Mouse (Mus musculus) layer of hippocampus, adult 11-12 months (tissue): ENCODE results near the gene Sars.
A peak's percentile ranks its signal among the peaks of the same experiment; 100 is the strongest.

Experiments used
- DNase-seq: peaks from one replicate; pipeline ENCODE4 v3.0.0; 2022; ENCODE audit warnings: low spot score

Gene Sars

GRCm38 (mm10) chr3:108424944-108425623 lies 19.9 kb downstream of the Sars start:
- DNase-seq, result no peak

DNA sequence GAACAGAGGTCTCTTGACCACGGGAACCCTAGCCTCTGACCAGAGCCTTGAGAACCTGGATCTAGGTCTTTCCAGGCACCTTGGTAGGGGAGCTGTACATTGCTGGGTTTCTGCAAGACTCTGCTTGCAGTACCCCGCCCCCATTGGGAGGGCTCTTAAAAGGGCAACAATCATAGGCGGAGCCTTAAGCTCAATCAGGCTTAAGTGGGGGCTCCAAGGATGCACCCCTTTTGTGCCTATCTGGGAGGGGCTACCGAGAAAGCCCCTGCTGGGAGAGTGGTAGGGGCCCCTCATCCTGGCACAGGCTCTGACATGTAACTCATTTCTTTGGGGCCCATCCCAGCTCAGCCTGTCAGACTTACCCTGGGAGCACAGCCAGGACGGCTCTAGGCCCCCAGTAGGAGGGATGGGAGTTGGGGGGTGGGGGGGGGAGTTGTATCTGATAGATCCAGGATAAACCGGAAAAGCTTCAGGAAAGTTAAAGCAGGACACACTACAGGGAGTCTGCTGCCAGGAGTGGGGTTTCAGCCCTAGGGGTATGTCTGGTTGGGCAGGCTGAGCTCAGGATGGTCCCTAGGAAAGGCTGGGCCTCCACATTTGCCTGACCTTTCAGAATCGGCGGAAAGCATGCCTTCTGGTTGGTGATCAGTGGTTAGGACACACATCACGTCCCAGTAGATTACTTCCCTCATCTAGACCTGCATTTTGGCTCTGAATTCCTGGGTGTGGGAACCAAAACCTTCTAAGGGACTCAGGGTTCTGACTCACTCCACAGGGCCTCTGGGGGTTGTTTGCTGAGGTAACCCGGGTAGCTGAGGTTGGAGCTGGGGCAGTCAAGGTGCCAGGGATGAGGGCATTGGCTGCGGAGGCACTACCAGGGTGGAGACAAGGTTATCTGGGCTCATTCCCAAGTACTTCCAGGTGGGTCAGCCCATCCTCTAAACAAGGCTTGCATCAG lies 20.9 kb downstream of the Sars start:
- DNase-seq, result no peak

GRCm38 (mm10) chr3:108423006-108423405 lies 22.0 kb downstream of the Sars start:
- no peak for DNase-seq

DNA sequence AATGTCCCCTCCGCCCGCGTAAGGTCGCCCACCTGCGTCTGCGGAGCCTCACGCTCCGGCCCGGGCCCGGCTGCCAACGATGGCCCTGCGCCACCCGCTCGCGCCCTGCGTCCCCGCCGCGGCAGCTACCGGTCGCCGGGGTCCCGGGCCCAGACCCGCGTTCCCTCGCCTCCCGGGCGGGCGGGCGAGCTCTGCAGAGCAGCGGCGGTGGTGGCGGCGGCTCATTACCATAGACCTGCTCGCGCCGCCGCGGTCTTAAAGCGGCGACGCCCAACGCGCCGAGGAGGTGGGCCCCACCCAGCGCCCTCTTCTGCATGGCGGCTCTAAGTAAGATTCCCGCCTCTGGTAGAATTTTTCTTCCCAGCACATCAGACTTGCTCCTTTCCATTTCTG lies 29.2 kb downstream of the Sars start:
- peak; percentile 84 for DNase-seq

DNA sequence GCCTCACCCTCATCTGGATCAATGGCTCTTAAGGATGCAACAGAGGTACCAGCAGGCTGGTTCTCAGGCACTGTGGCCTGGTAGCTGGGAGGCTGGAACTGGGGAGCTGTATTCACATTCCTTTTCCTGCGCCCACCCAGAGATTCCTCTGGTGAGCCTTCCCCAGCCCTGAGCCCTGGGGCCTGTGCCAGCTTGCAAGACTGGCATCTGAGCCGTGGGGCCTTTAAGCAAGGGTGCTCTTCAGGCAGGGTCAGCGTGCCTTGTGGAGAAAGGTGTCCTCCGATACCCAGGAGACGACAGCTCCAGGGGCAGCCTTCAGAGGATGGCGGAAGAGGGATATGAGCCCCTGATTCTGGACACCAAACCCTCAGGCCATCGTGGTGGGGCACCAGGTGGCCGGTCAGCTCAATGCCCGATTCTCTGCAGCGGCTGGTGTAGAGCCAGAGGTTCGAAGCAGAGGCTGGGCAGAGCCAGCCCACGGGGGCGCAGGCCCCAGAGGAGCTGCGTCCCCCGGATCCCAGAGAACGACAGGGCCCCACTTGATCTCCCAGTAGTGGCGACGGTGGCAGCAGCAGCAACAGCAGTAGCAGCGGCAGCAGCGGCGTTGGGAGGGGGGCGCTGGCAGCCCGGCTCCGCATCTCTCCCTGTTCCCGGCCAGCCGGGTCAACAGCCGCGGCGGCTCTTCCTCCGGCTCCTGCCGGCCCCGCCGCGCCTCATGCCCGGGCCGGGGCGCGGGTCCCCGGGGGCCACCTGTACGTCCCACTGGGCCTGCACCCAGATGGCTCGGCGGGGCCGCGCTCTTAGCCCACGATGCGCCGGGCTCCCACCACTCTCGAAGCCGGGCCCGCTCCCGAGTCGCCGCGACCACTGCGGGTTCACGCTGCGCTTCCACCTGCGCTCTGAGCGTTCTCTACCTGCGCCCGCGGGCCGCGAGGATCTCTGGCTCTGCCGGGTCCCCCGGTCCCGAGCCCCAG lies 29.9 kb downstream of the Sars start, which contains the start of gene Celsr2:
Celsr2 (minus strand) TSS at position 696 of the 974 bp plus-strand sequence.
- no peak for DNase-seq

- no peak for DNase-seq
These were observed 31.2 kb downstream of the Sars start for GRCm38 (mm10) chr3:108413634-108414360.

DNA sequence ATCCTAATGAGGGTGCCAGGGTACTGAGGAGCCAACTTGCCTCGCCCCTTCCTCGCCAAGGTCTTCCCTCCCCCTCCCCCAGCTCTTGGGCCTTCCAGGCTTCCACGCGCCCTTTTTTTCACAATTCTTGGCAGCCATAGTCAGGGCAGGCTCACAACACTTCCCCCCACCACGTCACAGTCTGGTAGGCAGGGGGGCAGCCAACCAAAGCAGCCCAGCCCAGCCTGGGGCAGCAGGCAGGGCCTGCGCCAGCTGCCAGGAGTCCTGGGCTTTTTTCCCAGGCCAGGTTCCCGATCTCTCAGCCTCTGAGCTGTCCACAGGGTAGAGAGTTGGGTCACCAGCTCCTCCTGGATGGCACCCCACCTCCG lies 33.3 kb downstream of the Sars start:
- DNase-seq, result peak; percentile 59

- no peak for DNase-seq
These were observed 33.8 kb downstream of the Sars start for GRCm38 (mm10) chr3:108411026-108411753.

DNA sequence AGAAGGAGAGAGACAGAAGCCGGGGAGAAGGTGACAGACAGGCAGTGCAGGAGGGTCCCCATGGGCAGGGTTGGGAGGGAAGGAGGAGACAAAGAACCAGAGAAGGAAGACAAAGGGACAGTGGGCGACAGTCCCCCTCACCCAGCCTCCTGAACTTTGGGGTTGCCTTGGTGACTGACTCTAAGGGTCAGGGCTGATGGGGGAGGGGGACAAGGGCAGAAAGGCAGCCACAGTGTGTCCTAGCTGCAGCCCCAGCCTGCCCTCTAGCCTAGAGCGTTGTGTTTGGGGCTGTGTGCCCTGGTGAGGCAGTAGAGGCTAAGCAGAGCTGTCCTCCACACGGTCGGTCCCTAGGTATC lies 34.7 kb downstream of the Sars start:
- DNase-seq, result no peak

DNA sequence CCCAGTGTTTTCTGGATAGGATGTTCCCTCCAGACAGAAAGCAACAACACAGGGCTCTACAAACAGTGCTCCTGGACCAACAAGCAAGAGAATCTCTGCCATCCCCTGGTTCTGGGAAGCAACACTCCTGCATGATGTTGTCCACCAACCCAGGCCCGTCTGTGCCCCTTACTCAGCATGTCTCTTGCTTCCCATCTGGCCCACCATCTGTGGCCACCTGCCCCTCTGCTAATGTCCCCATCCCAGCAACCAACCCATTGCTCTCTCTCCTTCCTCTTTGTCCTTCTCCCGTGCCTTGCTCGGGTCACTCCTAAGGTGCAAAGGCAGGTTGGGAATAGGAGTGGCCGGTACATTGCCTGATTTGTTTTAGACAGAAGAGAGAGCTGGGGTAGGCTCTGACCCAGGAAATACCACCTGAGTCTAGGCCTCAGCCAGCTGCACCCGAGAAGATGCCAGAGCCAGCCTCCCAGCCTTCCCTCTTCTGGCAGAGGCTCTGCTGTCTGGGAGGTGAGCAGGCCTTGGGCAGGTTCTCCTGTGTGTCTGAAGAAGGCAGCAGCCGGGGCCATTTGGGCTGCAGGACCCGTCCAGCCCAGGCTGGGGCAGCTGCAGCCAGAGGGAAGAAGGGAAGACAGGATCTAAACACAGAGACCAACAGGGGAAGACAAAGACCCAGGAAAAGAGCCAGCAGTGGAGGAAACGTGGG lies 35.2 kb downstream of the Sars start:
- no peak for DNase-seq

DNA sequence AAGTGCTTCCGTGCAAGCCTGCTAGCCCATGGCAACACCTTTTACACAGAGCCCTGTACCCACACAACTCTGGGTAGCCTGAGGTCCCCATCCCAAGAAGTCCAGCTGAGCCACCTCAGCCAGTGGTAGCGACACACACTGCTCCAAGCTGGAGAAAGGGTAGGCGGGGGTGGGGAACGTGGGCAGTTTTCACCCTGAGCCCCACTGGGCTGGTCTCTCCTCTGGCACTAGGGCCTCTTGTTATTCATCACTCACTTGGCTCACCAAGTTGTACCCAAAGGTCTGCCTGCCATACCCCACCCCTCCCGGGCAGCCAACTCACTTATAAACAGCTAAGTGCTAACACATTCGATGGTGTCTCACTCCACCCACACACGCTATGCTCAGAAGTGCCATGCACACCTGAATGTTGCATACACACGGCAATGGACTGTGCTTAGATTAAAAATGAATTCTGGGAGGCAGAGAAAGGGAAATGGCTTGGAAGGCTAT lies 36.4 kb downstream of the Sars start:
- DNase-seq, result no peak

DNA sequence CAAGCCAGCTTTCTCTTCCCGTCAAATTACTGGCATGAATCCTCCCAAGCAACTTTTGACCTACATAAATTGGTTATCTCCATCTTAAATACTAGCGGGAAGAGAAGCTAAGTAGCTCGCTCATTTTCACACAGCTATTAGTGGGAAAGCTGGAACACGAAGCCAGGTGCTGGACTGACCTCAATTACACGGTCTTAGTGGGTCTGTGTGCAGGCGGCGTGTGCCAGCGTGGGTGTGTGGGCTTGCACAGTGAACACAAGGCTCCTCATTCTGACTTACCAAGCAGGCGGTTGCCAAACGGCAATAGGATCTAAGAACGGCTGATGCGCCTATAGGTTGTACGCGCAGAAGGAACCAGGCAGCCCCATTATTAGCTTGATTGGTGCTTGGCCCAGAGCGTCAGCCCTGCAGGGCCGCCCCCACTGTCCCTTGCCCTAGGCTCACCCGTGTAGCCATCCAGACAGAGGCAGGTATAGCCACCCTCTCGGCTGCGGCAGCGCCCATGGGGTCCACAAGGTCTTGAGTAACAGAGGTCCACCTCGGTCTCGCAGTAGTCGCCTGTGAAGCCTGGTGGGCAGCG lies 38.6 kb downstream of the Sars start:
- peak; percentile 55 for DNase-seq

GRCm38 (mm10) chr3:108405536-108406305 lies 39.3 kb downstream of the Sars start:
- DNase-seq, result peak; percentile 67

DNA sequence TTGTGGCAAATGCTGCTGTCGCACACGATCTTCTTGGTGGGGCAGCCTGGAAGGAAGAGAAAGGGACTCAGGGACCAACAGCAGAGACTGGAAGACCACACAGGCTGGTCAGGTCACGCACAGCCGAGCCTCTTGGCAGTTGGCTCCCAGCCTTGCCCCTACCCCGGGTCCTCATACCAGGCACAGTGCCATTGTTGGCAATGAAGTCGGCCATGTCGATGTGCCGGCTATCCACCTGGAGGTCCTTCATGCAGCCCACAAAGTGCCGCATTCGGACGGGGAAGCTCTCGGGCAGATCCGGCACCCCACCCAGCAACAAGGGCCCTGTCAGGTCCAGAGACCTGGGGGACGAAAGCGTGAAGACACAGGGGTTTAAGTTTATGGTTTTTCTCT lies 42.5 kb downstream of the Sars start:
- DNase-seq, result no peak

DNA sequence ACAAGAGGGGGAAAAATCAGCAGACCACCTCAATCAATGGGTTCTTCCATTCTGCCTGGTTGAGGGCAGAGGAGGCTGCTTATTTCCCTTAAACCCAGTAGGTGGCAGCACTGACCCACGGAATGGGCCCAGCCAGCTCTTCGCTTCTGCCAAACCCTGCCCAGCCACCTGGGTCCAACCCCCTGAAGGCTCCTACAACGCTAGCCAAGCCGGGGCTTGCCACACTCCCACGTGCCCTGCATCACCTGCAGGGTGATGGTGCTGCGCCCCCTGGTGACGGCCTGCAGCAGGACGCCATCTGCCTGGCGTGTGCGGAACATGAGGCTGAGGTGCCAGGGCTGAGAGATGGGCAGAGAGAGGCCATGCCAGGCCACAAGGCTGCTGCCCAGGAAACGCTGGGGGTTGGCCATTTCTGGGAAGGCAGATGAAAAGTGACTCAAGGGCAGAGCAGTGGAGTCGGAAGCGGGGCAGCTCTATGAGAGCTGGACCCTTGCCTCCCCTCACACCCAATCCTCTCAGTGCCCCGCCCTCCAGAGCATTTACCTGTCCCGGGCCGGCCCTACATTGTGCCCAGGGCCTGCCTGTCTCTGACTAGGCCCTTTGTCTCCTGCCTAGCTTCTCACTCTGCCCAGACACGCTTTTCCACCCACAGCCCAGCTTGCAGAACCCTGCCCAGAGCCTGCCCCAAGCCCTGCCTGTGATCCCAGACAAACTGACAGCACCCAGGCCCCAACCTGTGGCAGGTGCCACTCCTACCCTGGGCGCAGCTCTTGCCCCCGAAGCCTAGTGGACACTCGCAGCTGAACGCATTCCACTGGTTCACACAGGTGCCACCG lies 43.1 kb downstream of the Sars start:
- peak; percentile 85 for DNase-seq

GRCm38 (mm10) chr3:108400442-108400841 lies 44.6 kb downstream of the Sars start:
- no peak for DNase-seq

- no peak for DNase-seq
These were observed 46.7 kb downstream of the Sars start for GRCm38 (mm10) chr3:108398281-108398680.

DNA sequence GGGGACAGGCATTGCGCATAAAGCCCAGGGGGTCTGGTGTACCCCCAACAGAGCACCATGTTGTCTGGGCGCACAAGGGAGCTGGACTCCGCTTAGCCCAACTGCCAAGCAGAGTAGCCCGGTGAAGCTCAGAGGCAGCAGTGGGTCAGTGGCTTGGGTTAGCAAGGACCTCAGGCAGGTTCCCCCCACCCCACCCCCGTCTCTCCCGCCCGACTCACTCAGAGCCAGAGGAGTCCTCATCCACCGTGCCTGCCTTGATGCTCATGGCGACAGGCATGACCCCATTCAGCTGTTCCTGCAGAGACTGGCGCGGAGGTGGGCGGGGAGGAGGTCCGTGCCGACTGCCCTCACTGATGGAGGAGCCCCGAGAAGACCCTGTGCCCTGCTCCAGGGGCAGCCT lies 52.2 kb downstream of the Sars start:
- no peak for DNase-seq
